Mouse (Mus musculus) central nervous system, embryonic 11.5 days (tissue): ENCODE data around the gene Zdhhc13. TPM values are rescaled to one million over a fixed set of nuclear protein-coding genes. Genes with fewer than 3 reads are reported as not detected.

Source experiments
- polyA plus RNA-seq: library from polyadenylated mRNA; depleted of rRNA; stranded (reverse); fragments of >200 nt; gene quantifications from 2 replicates; pipeline ENCODE4 v1.2.3, GENCODE M21; 2012; rRNA removed

Gene Zdhhc13
- 14.5 and 31.8 TPM in 2 replicates for polyA plus RNA-seq

GRCm38 (mm10) chr7:48788851-48789572 is at the start of gene Zdhhc13:
TSS of gene Zdhhc13 (plus strand) at chr7:48789003.

GRCm38 (mm10) chr7:48847820-48848650 is 59.2 kb downstream of the Zdhhc13 start, which contains the start of gene Csrp3:
TSS of gene Csrp3 (minus strand) at chr7:48848033.

Other genes starting within 250 kb of the Zdhhc13 start
- gene Mrgprb2, start 230.9 kb upstream of the Zdhhc13 start, polyA plus RNA-seq = not detected in 2 replicates
- gene Mrgprb3, start 145.2 kb upstream of the Zdhhc13 start, polyA plus RNA-seq = not detected in 2 replicates
- gene Csrp3, start 59.0 kb downstream of the Zdhhc13 start, polyA plus RNA-seq = 5.7 and 7.6 TPM in 2 replicates
- gene E2f8, start 92.6 kb downstream of the Zdhhc13 start, polyA plus RNA-seq = 15.2 and 19.1 TPM in 2 replicates
- gene Nav2, start 119.7 kb downstream of the Zdhhc13 start, polyA plus RNA-seq = 15.2 and 15.8 TPM in 2 replicates